Mouse (Mus musculus) megakaryocyte, embryonic 14.5 days (primary cell): Measurements from ENCODE around the gene Fam189a2. TPM values are rescaled to one million over a fixed set of nuclear protein-coding genes. Genes with fewer than 3 reads are reported as not detected.

ENCODE experiments used
- H3K27me3 ChIP-seq: replicated peaks from 2 replicates; pipeline ENCODE3; 2012; ENCODE audit warnings: inconsistent platforms
- H3K36me3 ChIP-seq: replicated peaks from 2 replicates; pipeline ENCODE3; 2012; ENCODE audit warnings: low read length, inconsistent platforms, mixed read lengths
- H3K4me1 ChIP-seq: 2 replicates; pipeline ENCODE4 v1.6.1; 2012; ENCODE audit warnings: inconsistent platforms
- H3K4me3 ChIP-seq: replicated peaks from 2 replicates; pipeline ENCODE3; 2012; ENCODE audit warnings: moderate library complexity, mild to moderate bottlenecking, inconsistent platforms
- H3K9me3 ChIP-seq: 2 replicates; pipeline ENCODE4 v1.6.1; 2012; ENCODE audit warnings: inconsistent platforms
- FLI1 ChIP-seq: IDR thresholded peaks from 2 replicates; pipeline ENCODE4 v1.6.1; 2012; ENCODE audit warnings: low read length, inconsistent platforms, mixed read lengths
- GATA1 ChIP-seq: IDR thresholded peaks from 3 replicates; pipeline ENCODE4 v1.6.1; 2012; ENCODE audit warnings: mixed read lengths, low read length, inconsistent platforms, borderline replicate concordance
- polyA plus RNA-seq: library from polyadenylated mRNA; stranded (reverse); fragments of >175 nt; gene quantifications from 2 replicates; pipeline ENCODE4 v1.2.3, GENCODE M21; 2012; ENCODE audit warnings: low replicate concordance; ENCODE audit not compliant: insufficient read depth

Gene Fam189a2
- polyA plus RNA-seq, 1 experiment: not detected

GRCm38 (mm10) chr19:23987291-23987690 is 43.5 kb downstream of the Fam189a2 start:
- TF ChIP-seq GATA1 (no peak), FLI1 (no peak)
- Histone ChIP-seq H3K4me1 (no peaks in the 10 kb centered on the region), H3K4me3 (no peak overlapping the region), H3K36me3 (no peaks in the 10 kb centered on the region), H3K9me3 (peaks cover 16% of the 10 kb centered on the region), H3K27me3 (peaks cover 2% of the 10 kb centered on the region)

GRCm38 (mm10) chr19:23984186-23984585 is 46.6 kb downstream of the Fam189a2 start:
- Histone ChIP-seq H3K4me3 (no peak overlapping the region), H3K9me3 (peaks cover 19% of the 10 kb centered on the region), H3K27me3 (no peaks in the 10 kb centered on the region), H3K4me1 (no peaks in the 10 kb centered on the region), H3K36me3 (no peaks in the 10 kb centered on the region)
- TF ChIP-seq FLI1 (no peak), GATA1 (no peak)

GRCm38 (mm10) chr19:23980598-23980997 is 50.2 kb downstream of the Fam189a2 start:
- peaks cover 19% of the 10 kb centered on the region for H3K9me3 ChIP-seq
- no peak overlapping the region for H3K4me3 ChIP-seq
- peaks cover 4% of the 10 kb centered on the region for H3K27me3 ChIP-seq
- no peaks in the 10 kb centered on the region for H3K4me1 ChIP-seq
- no peaks in the 10 kb centered on the region for H3K36me3 ChIP-seq
- TF ChIP-seq FLI1 (no peak), GATA1 (no peak)

GRCm38 (mm10) chr19:23977901-23978443 is 52.8 kb downstream of the Fam189a2 start:
- no peak overlapping the region for H3K4me3 ChIP-seq
- no peaks in the 10 kb centered on the region for H3K36me3 ChIP-seq
- peaks cover 8% of the 10 kb centered on the region; the same call in 1 of the 2 replicates for H3K9me3 ChIP-seq
- peaks cover 4% of the 10 kb centered on the region for H3K27me3 ChIP-seq
- TF ChIP-seq FLI1 (no peak), GATA1 (no peak)
- no peaks in the 10 kb centered on the region for H3K4me1 ChIP-seq

- Histone ChIP-seq H3K27me3 (peaks cover 5% of the 10 kb centered on the region), H3K4me3 (no peak overlapping the region), H3K9me3 (no peaks in the 10 kb centered on the region), H3K36me3 (no peaks in the 10 kb centered on the region), H3K4me1 (no peaks in the 10 kb centered on the region)
- no peak for TF ChIP-seq FLI1
- TF ChIP-seq GATA1: no peak
These were observed 57.8 kb downstream of the Fam189a2 start for GRCm38 (mm10) chr19:23972881-23973649.

- H3K9me3 ChIP-seq: no peaks in the 10 kb centered on the region
- TF ChIP-seq GATA1: no peak
- TF ChIP-seq FLI1: no peak
These were observed 59.4 kb downstream of the Fam189a2 start for GRCm38 (mm10) chr19:23971391-23971790.

GRCm38 (mm10) chr19:23970374-23970773 is 60.4 kb downstream of the Fam189a2 start:
- Histone ChIP-seq H3K9me3 (no peaks in the 10 kb centered on the region), H3K4me1 (no peaks in the 10 kb centered on the region), H3K36me3 (no peaks in the 10 kb centered on the region), H3K4me3 (no peak overlapping the region), H3K27me3 (peaks cover 1% of the 10 kb centered on the region)
- TF ChIP-seq GATA1: no peak
- TF ChIP-seq FLI1: no peak

More at GRCm38 (mm10) chr19:23971391-23971790, 59.4 kb downstream of the Fam189a2 start:
- H3K4me3 ChIP-seq: no peak overlapping the region
- H3K27me3 ChIP-seq: peaks cover 1% of the 10 kb centered on the region
- H3K36me3 ChIP-seq: no peaks in the 10 kb centered on the region
- H3K4me1 ChIP-seq: no peaks in the 10 kb centered on the region

- H3K9me3 ChIP-seq: no peaks in the 10 kb centered on the region
- TF ChIP-seq FLI1: no peak
- no peak for TF ChIP-seq GATA1
- H3K36me3 ChIP-seq: no peaks in the 10 kb centered on the region
- peaks cover 3% of the 10 kb centered on the region for H3K27me3 ChIP-seq
- no peaks in the 10 kb centered on the region for H3K4me1 ChIP-seq
- H3K4me3 ChIP-seq: no peak overlapping the region
These were observed 62.0 kb downstream of the Fam189a2 start for GRCm38 (mm10) chr19:23968862-23969225.

GRCm38 (mm10) chr19:23968125-23968861 is 62.5 kb downstream of the Fam189a2 start:
- TF ChIP-seq FLI1: no peak
- no peak for TF ChIP-seq GATA1
- Histone ChIP-seq H3K27me3 (peaks cover 3% of the 10 kb centered on the region), H3K4me1 (no peaks in the 10 kb centered on the region), H3K4me3 (no peak overlapping the region), H3K9me3 (no peaks in the 10 kb centered on the region), H3K36me3 (no peaks in the 10 kb centered on the region)

- Histone ChIP-seq H3K4me3 (no peak overlapping the region), H3K9me3 (no peaks in the 10 kb centered on the region), H3K27me3 (peaks cover 3% of the 10 kb centered on the region), H3K36me3 (no peaks in the 10 kb centered on the region), H3K4me1 (no peaks in the 10 kb centered on the region)
- no peak for TF ChIP-seq FLI1
- TF ChIP-seq GATA1: no peak
These were observed 63.7 kb downstream of the Fam189a2 start for GRCm38 (mm10) chr19:23967156-23967555.
